Mouse (Mus musculus) cerebellum, adult 18-20 months (tissue): ENCODE results near the gene Mylk2.

Experiments used
- DNase-seq, 2 experiments: peaks; one replicate each; pipeline ENCODE4 v3.0.0; 2021

Mylk2 gene

DNA sequence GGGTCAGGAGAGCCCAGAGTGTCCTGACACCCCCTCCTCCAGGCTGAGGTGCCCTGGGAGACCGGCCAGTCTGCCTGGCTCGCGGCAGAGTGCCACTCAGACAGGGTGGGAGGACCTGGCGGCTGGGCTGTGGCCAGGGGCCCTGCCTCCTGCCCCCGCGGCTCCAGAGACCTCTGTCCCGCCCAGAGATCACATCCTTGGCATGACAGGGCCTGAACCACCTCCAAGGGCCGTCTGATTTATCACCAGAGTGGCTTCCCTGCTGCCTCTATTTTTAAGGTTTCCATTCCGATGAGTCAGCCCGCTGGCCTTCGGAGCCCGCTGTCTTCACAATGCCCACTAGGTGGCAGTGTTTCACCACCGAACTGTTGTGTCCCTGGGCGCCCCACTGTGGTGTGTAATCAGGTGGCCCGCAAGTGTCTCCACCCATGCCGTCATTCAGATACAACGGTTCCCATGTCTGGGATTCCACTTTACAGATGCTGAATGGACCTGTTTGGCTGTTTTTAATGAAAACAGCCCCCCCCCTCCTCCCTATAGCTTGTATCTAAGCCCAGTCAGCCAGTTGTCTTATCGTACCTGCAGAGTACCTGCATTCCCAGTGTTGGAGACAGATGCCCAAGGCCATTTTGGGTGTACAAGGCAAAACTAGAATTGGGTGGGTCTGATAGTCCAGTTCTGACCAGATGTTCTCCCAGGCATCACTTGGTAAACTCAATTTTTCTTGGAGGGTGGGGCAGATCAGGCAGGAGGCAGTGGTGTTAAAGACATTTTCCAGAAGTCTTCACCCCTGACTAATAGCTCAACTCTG is 3.4 kb downstream of the Mylk2 start:
- peak; percentile 84 to 93 for DNase-seq

DNA sequence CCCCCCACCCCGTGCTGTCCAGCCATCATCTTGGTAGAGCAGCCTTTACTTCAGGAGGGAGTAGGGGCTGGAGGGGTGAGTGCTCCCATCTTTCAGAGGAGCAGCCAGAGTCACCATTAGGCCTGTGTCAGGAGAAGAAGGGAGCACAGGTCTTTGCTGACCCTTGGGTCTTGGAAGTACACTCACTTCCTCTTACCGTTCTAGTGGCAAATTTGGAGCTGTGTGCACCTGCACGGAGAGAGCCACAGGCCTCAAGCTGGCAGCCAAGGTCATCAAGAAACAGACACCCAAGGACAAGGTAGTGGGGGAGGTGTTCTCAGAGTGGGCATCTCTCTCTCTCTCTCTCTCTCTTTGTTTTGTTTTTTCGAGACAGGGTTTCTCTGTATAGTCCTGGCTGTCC is 4.3 kb downstream of the Mylk2 start:
- DNase-seq: no peak

DNA sequence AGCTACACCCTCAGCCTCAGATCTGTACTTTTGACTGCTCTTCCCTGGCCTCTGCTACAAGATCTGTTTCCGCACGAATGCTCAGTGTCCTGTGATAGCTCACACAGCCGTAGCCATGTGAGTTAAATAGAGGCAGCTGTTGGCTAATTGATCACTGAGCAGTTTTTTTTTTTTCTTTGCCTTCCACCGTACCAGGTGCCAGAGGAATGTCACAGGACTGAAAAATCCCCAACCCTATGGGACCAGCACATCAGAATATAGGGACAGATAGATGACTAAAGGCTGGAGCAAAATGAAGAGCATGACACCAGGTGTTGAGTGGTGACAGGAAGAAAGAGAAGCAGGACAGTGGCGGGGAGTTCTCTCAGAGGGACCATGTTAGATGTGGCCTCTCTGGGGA is 5.0 kb downstream of the Mylk2 start:
- DNase-seq: no peak

DNA sequence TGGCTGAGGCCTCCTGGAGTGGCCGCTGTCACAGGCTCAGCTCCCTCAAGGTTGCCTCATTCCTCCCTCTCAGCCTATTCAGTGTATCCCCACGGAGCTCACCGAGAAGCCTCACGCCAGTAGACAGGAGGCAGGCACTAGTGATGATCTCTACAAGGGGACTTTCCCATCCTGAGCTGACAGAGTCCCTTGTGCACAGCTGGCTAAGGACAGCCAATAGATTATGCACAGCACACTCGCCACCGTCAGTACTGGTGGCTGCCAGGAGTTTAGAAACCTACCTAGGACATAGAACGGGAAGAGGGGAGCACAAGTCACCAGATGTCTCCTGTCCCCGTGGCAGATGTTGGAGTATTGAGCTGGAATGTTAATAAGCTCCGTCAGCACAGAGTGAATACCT is 6.5 kb downstream of the Mylk2 start:
- DNase-seq: no peak

DNA sequence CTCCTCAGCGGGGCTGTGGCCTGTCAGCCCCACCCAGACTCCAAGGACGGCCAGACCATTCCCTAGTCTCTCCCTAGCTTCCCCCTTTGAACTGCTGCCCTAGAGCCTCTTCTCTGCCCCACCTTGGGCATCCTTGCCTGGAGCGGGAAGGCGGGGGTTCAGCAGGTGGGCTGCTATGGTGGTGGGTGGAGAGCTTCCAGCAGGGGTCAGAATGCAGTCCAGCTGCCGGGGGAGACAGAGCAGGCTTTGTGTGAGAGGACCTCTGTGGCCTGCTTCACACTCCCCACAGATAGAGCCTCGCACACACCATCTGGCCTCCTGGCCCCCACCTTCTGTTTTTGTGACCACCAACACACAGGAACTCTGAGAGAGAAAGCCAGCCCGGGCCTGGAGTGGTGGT is 11.2 kb downstream of the Mylk2 start:
- DNase-seq: no peak

DNA sequence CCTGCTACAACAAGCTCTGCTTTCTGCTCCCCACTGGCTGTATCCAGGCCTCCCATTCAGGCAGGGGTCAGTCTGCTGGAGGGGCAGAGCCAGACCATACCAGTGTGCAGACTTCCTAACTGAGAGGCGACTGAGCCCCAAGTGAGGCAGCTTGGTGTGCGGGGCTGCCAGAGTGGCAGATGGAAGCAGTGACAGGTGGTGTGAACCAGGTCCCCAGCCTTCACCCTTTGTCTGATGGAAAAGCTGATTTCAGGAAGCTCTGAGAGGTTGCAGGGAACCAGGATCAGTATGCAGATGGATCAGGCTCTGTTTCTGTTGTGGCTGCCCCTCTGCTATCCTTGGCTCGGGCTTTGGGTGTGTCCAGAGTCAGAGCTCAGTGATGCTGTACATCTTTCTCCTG is 12.5 kb downstream of the Mylk2 start:
- peak; percentile 64 to 68 for DNase-seq

DNA sequence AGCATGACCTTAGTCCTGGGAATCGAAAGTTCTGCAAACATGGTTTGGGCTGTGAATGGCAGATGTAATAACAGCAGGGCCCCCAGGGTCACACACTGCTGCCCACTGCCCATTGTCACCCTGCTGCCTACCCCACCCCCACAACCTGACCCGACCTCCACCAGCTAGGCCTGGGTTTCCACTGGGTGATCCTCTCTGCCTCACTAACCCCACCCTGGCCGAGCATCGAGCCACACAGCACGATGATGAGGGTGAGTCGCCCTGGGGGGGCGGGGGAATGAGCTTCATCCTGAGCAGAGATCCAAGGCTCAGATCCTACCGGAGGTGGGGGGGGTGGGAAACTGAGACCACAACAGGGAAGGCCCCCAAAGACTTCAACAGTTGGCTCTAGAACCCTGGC is 13.0 kb downstream of the Mylk2 start:
- no peak for DNase-seq

DNA sequence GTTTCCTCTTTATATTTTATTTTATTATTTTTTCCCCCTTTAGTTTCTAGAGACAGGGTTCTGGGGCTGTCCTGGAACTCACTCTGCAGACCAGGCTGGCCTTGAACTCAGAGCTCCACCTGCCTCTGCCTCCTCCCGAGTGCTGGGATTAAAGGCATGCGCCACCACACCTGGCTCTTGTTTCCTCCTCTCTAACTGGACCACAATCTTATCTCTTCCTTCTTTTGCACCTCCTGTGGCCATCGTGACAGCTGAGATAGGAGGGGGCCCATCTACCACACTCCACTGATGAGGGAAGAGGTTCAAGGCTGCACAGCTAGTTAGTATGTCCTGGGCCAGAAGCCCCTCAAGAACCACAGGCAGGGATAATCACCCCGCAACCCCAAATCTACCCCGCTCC is 13.4 kb downstream of the Mylk2 start:
- DNase-seq: no peak

DNA sequence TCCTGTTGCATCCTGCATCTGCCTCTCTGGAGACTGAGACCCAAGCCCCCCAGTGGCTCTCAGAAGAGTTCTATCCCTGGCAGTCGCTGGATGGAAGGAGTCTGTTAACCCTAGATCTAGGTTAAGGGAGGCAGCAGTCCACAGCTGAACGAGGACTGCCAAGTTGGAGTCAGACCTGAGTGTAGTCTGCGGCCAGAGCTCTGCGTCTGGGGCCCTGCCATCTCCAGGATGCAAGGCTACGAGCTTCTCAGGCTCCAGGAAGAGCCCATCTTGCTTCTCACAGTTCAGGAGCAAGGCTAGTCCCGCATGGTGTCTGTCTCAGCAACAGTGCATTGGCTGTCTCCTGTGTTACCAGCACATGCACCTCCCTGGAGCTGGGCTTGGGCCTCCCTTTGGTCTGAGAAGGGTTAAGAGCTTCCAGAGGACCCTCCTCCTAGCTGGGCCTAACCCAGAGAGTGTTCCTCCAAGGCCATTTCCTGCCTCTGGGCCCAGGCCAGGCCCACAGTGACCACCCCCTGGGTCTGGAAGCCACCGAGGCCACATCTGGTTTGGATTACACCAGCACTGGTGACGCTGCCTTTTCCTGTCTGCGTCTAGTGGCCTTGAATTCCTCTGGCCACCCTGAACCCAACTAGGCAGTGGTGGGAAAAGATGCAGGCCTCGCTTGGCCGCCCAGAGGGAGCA is 14.2 kb downstream of the Mylk2 start:
- no peak for DNase-seq

DNA sequence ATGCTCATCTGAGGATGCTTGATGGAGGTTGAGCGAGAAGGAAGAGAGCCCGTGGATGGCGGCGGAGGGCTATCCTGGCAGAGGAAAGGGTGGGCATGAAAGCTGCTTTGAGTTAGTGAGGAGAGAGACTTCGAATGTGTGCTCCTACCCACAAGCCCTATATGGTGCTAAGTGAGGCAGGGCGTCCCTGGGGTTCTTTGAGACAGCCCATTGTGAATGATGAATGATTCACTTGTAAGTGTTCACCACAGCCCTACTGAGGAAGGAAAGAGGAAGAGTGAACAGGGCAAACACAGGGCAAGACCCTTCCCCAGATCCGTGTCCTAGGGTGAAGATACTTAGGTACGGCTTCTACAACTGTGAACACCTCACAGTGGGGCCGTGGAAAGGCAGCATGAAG is 15.7 kb downstream of the Mylk2 start:
- DNase-seq: no peak

DNA sequence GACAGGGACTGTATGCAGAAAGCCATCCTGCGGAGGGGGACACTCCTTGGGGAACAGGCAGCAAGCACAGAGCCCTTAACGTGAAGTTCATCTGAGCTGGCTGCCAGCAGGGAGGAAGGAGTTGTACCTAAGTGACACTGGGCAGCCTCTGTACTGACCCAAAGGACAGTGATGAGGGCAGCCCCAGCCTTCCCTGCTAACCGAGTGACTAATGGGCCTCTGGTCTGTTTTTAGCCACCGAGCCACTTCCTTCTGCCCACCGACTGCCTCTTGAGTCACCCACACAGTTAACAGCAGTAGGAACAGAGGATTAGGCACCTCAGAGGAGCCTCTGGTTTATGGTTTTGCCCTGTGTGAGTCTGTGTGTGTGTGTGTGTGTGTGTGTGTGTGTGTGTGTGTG is 16.2 kb downstream of the Mylk2 start:
- DNase-seq: no peak

DNA sequence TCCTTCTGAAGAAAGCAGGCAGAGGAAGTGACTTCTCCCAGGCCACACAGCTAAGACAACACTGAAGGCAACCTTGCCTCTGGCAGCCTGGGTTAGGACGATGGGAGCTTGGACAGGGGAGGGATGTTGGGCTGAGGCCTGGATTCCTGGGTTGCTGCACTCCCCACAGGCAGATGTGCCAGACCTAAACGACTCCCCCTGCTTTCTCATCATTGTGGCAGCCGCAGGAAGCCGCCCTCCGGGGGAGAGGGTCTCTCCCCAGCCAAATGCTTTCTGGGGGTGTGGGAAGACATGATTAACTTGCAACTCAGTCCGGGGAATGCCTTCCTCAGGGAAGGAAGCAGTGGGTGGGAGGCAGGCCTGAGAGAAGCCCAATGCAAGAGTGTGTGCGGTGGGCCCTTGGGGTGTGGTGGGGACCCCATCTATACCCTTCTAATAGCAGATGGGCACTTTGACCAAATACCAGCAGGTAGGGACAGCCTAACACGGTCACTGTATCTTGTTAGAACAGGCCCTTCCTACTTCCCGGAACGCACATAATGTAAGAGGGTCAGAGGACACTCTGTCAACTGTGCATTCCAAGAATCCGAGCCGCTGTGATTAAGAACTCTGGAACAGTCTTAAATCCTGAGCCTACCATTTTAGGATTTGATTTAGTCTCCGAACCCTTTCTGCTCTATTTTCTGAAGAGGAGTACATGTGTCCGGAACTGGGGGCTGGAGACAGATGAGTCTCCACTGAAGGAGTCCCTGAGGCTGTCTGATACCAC is 17.3 kb downstream of the Mylk2 start:
- no peak for DNase-seq

DNA sequence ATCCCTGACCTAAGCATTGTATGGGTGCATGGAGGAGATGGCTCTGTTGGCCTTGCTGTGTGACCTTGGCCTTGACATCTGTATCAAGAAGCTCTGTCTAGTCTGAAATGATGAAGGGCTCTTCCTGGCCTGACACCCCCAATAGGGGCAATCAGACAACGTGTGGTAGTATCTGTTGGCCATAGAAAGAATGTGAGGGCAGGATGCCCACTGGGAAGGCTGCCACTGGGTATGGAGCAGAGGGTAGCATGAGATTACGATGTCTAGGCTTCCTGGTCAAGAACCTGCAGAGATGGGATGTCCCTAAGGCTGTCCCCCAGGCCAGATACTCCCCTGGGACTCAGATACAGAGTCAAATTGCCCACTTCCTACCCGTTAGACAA is 17.8 kb downstream of the Mylk2 start:
- DNase-seq: no peak

DNA sequence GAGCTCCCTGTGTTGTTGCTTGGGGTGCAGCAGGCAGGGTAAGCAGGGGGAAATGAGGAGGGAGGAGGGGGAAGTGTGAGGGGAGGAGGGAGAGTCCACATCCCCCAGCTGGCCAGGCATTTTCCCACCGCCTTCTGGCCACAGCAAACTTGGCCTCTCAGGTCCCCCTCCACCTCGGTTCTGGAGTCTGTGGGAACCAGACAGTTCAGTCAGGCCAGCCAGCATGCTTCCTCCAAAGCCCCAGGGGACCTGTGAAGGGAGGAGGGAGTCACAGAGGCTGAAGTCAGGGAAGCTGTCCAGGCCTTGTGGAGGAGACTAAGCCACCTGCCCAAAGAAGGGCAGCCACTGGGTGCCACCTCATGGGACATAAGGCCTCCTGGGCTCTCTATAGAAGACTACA is 19.1 kb downstream of the Mylk2 start:
- DNase-seq: no peak

DNA sequence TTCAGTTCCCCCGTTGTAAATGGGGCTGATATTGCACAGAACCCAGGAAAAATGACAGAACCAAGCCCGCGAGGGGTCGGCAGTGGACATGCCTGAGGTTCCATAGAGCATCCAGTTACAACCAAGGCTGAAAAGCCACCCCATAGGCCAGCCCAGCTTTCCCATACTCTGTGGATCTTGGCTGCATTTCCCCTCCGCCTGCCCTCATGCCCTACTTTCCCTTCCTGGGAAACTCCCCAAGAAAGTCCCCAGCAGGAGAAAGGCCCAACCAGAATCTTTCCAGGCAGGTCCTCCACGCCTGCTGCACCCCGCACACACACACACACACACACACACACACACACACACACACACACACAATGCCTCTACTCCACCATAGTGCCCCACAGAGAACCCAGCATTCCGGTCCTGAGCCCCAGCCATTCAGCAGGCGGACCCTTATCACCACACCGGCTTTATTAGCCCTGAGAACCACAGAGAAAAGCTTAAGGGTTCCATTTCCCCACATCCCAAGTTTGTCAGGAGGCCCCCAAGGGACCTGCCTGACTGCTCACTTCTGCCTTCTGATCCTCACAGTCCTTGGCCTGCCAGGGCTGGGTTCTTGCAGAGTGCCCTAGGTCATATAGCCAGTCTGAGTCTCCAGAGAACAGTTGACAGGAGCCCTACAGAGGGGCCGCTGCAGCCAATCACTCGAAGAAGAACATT is 20.5 kb downstream of the Mylk2 start:
- DNase-seq: no peak

DNA sequence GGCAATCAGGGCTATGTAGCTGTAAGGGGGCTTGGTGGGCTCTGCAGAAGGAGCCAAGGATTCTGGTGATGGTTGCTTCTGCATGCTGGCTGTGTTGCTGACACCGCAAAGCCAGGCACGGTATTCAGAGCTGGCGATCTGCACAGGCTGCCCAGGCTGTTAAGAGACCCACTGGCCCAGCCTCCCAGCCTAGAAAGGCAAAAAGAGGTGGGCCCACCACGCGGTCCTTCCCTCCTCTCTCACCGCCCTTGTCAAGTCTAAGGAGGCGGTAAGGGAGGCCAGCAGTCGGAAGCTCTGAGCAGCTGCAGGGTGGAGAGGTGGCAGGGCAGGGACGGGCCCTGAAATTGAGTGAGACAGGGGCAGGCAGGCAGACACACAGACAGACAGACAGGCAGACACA is 21.9 kb downstream of the Mylk2 start, which contains the start of gene Foxs1:
TSS of gene Foxs1 (minus strand) at position 161 of the 400 bp plus-strand sequence.
- DNase-seq: no peak

DNA sequence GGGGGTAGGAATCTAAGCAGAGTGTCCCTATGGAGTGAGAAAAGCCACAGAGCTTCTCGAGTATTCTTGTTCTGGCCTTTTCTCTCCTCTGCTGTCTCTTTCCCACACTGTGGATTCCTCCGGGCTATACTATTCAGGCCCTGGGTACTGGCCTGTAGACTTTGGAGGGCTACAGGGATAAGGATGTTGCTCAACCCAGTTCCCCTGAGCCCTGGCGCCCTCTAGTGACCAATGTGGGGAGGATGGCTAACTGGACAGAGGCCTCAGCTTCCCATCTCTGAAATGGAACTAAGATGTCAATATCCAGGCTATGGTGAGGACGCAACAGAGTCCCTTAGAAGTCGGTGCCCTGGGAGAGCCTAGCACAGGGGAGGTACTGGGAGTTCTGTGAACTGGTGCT is 22.5 kb downstream of the Mylk2 start:
- peak; percentile 67 to 70 for DNase-seq

DNA sequence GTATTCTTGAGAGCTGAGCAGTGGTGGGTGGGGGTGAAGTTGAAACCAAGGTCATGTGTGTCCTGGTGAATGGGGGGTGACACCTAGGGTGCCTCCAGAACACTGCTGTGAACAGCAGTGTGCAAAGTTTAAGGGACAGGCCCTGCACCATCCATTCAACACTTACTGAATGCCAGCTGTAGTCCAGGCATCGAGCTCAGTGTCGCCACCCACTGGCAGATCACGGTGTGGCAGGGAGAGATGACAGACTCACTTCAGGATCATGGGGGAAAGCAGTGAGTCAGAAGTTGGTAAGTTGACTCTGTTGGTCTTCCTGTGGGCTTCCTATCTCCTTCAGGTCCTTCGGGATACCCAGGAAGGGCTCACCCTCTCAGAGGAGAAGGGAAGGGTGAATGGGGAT is 28.7 kb downstream of the Mylk2 start:
- peak; percentile 57 to 69 for DNase-seq

DNA sequence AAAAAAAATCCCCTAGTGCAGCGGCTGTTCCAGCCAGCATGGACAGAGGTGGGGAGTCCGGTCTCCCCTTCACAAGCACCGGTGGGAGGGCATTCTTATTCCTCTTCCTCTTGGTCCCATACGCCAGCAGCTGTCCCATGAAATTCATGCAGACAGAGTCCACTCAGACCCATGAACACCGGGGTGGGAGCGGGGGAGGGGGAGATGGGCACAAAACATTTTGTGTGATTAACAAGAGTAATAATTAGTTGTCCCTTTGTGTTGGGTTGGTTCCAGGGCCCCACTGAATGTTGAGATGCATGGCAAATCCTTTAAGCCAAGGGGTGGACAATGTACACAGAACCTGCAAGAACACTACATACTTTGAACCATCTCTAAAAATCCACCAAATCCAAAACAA is 30.0 kb downstream of the Mylk2 start:
- DNase-seq: no peak

DNA sequence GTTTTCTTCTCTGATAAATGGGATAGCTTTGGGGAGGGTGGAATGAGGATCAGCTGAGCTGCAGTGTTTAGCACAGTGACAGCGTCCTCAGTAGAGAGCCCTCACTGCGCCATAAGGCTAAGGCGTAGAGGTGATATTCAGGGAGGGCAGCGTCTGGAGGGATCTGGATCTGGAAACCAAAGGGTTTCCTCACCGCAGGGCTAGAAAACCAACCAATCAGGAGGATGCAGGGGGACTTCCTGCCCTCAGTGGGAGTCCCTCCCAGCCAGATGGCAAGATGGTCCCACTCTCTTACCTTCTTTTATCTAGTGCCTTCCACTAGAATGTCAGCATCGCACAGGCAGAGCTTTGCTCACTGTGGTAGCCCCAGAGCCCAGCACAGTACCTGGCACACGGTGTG is 30.6 kb downstream of the Mylk2 start:
- DNase-seq: no peak

DNA sequence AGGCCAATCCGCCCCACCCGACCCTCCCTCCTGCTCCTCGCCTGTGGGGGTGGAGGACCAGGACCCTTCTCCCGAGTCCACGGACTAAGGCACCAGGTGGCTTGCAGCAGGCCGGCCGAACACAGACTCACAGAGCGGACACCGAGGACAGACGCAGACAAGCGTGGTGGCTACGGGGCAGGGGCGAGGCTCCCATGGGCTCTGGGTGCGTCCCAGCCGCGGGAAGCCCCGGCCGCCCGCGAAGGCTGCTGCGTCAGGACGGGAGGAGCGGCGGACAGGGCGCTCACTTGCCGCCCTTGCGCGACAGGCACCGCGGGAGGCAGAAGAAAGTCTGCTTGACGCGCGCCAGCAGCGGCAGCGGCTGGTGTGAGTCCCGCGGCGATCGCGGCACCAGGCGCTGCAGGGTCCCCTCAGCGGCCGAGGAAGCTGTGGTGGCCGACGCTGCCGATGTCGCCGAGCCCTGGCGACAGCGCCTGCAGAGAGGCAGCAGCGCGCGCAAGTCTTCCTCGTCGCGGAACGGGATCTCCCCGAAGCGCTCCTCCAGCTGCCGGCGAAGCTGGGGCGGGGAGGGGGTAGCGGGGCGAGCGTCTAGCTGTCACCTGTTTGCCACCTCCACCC is 31.9 kb downstream of the Mylk2 start:
- DNase-seq: no peak

DNA sequence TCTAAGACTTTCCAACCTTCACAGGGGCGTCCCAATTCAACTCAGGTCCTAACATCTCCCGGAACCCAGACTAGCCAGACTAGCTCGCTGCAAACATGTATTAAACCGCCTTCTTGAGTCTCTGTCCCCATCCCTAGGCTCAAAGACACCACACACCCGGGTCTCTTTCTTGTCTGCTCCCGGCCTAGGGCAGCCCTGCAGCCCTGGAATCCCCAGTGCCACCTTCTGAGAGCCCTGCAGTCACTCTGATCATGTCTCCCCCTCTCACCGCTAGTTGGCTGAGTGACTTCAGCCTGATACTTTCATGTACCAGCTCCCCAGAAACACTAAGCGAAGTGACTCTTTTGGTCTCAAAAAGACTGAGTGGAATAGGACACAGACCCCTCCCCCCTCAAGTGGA is 32.4 kb downstream of the Mylk2 start:
- DNase-seq: no peak

DNA sequence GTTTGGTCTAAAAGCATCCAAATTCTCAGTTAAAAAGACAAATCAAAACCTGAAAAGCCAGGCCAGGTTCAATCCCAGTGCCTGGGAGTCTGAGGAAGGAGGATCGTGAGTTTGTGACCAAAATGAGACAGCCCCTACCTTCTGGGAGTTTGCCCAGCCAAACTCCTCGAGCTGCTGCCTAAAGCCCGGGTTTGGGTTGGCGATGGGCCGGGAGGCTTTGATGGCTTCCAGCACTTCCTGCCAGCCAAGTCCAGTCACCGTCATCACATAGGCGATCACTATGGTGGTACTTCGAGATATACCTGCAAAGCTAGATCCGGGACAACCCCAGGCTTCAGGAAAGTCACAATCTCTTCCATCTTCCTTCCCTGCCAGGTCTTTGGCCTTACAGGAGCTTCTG is 32.9 kb downstream of the Mylk2 start:
- DNase-seq: no peak
